Mouse (Mus musculus) brain, embryonic 14.5 days (tissue): ENCODE results near the gene Nfic.

ENCODE experiments used
- CTCF ChIP-seq: fragments of 200-500 bp; IDR thresholded peaks from 2 replicates; pipeline ENCODE4 v1.5.1; 2012; ENCODE audit warnings: inconsistent platforms, mild to moderate bottlenecking, moderate library complexity, borderline replicate concordance; ENCODE audit not compliant: insufficient read depth, insufficient read length; ENCODE audit errors: extremely low read depth
- POLR2A ChIP-seq: fragments of 200-500 bp; IDR thresholded peaks from 2 replicates; pipeline ENCODE4 v1.6.1; 2012; ENCODE audit warnings: mild to moderate bottlenecking, inconsistent platforms, borderline replicate concordance; ENCODE audit not compliant: poor library complexity, insufficient read depth, insufficient read length, severe bottlenecking; ENCODE audit errors: extremely low read depth

- TF ChIP-seq CTCF (no peak), POLR2A (no peak)
Observed at GRCm38 (mm10) chr10:81418216-81419070, 37.0 kb downstream of the Nfic start.
